Mouse (Mus musculus) bone marrow, adult 2 months (tissue): Measurements from ENCODE around the gene Kitl.

Experiments
- CTCF ChIP-seq: fragments of 200-500 bp; IDR thresholded peaks from 2 replicates; pipeline ENCODE4 v1.5.1; 2011; ENCODE audit warnings: low read length, control low read depth; ENCODE audit not compliant: control insufficient read depth, insufficient read depth
- POLR2A ChIP-seq: fragments of 200-500 bp; IDR thresholded peaks from 2 replicates; pipeline ENCODE4 v1.6.1; 2011; ENCODE audit warnings: low read depth, mild to moderate bottlenecking, control low read depth, low read length, borderline replicate concordance; ENCODE audit not compliant: control insufficient read depth

GRCm38 (mm10) chr10:100054006-100054405 is 38.6 kb downstream of the Kitl start:
- TF ChIP-seq POLR2A (no peak), CTCF (no peak)
